Mouse (Mus musculus) right cerebral cortex, postnatal 14 days (tissue): Measurements from ENCODE around the gene 1600014C23Rik.

ENCODE experiments used
- DNase-seq: peaks from one replicate; pipeline ENCODE4 v3.0.0; 2022

The 1600014C23Rik gene

DNA sequence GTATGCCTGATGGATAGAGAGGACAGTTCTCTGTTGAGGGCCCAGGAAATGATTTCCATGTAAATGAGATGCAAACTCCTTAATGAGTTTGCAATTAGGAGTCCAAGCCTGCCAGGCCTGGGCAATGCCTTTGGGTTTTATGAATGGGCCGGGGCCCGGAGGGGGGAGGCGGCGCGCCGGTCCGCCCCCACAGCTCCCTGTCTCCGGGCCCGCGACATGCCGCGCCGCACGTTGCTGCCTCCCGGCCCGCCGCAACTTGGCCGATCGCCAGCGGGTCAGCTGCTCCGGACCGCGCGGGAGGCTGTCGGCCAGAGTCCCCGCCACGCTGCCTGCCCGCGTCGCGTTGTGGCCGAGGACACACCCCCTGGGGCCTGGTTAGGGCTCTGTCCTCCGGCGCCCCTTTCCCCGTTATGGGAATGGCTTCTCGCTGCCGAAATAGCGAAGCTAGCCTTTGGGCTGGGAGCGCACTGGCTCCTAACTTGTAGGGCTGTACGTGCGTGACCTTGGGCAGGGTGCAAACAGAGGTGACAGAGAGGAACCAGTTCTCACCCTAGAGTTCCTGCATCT, at the start of gene 1600014C23Rik:
Gene 1600014C23Rik (minus strand): TSS at position 110 of the 567 bp plus-strand sequence.
- DNase-seq, result peak; percentile 84

DNA sequence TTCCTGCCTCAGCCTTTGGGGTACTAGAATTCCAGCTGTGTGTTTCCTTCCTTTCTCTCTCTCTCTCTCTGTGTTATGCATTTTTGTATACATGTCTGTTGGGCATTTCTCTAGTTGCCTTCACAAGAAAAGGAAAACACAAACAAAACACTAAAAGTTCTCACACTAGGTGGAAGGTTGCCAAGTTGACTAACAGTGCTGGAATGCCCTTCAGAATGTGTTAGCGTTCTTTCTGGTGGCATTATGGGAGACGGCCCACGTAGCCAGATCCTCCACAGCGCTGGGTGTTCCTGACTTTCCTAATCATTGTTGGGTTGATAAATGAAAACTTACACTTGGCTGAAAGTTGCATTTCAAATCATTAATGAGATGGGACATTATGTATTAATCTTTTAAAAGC, 44.8 kb upstream of the 1600014C23Rik start:
- no peak for DNase-seq

DNA sequence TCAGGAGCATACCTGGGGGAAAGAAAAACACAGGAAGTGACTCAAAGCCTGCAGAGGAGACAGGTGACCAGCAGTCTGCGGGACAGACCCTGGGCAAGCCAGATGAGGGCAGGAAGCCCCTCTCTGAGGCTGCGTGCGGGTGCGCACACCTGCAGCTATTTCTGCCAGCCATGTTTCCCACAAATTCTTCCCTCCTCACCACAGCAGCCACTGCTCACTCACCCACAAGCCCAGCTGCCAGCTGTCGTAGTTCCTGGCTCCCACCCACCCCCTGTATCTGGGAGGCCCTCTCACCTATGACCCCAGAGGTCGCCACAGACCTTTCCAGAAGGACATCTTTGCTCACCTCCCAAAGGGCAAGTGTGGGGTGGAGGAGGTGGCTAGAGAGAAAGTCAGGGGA, 43.8 kb upstream of the 1600014C23Rik start:
- DNase-seq, result no peak

DNA sequence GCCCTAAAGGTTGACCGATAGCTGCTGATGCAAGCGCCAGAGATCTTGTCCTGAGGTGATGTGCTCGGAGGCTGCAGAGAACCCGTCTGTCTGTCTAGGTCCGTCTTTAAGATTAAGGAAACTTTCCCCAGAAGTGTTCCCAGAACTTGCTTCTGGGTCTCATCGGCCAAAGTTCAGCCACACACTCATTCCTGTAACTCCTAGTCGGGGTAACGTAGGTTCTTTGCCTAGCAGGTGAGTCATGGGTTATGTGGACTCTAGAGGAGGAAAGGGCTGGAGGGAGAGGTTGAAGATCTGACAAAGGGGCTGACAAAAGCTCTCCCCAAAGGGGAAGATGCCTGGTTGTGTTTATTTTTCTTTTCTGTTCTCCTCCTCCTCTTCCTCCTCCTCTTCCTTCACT, 42.5 kb upstream of the 1600014C23Rik start:
- no peak for DNase-seq

DNA sequence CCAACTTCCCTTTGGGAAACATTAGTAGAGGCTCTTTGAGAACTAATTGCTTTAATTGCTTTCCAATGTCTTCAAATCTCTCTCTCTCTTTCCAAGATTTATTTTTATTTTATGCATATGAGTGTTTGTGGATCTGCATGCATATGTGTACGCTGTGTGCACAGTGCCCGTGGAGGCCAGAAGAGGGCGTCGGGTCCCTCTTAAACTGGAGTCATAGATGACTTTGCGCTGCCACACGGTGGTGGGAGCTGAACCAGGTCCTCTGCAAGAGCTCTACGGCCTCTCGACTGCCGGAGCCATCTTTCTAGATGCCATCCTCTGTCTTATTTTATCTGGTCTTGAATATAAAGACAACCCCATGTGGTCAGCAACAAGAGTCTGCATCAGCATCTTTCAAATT, 41.8 kb upstream of the 1600014C23Rik start:
- DNase-seq, result no peak

DNA sequence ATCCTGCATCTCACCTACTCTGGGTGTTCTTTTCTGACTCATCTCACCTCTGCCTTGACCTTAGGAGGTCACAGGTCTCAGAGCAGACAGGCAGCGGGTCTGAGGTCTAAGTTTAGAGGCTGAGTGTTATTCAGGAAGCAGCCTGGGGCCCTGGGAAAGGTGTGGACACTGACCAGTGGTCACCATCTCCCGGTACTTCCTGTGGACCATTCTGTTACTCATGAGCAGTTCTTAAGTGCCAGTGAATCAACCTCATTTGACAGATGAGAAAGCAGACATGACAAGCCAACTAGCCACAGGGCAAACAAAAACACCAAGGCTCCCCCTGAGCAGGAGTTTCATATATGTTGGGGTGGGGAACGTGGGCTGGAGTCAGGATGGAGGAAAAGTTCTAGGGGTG, 38.9 kb upstream of the 1600014C23Rik start:
- no peak for DNase-seq

DNA sequence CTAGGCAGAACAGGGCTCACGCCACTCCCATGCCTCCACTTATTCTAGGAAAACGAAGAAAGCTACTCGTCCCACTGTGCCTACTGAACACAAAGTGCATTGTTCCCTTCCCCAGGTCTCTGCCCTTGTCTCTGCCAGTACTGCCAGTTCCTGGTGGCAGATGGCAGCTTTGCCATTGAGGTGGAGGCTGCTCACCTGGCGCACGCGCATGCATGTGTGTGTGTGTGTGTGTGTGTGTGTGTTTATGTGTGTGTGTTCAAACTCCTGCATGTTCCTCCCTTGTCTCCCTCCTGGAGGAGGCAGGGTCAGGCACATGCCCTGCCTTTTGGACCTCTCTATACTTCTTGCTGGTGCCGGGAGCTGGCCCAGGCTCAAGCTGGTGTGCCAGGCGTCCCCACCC, 38.5 kb upstream of the 1600014C23Rik start:
- no peak for DNase-seq

DNA sequence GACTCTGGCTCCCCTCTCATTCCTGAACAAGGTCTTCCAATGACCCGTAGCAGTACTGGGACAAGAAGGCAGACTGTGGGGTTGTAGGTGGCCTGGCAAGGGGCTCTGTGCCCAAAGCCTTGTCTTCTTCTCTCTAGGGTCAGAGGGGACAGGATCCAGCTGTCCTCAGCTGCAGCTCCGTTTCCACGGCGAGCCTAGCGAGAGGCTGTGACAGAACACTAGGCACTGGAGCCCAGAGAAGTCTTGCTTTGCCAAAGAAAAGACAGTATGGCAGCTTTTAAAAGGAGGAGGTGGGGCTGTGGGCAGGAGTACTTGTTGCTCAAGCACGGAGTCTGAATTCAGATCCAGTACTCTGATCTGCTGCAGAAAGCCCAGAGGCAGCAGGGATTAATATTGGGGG, 36.8 kb upstream of the 1600014C23Rik start:
- DNase-seq, result no peak

DNA sequence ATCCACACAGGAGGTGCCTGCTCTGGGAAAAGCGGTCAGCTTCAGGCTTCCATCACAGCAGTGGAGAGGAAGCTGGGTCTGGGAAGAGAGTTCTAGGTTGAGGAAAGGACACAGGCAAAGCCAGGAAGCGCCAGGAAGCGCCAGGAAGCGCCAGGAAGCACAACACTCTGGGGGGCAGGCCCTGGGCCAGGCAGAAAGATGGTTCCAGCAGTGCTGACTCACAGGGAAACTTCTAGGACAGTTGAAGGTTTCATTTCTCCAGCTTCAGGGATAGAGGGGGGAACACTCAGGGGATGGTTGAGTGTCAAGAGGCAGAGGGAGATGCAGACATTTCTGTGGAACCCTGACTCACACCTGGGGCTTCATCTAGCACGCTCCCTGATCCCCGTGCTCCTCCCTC, 36.2 kb upstream of the 1600014C23Rik start:
- no peak for DNase-seq

DNA sequence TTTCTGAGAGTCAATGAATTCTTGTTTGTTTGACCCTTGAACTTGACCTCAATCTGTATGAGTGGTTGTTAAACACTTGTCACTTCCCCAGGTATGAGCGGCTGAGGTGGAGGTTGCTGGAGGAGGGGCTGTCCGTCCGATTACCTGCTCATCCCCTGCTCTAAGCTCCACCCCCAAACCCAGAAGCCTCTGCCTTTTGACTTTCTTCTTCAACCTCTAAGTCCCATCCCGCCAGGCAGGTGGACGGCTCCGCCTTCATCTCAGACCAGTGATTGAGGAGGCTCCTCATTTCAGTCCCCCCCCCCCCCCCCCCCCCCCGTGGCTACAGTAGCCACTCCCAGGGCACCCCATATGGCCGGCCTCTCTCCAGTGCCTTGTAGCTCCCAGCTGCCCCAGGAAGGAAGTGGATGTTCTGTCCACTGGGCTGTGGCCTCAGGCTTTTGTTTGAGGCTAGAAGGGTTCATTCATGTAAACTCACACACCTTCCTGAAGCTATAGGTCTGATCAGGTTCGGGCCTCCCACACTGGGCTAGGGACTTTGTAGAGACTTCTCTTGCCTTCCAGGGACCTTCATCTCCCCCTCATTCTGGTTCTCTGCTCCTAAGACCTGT, 34.0 kb upstream of the 1600014C23Rik start:
- DNase-seq, result no peak

DNA sequence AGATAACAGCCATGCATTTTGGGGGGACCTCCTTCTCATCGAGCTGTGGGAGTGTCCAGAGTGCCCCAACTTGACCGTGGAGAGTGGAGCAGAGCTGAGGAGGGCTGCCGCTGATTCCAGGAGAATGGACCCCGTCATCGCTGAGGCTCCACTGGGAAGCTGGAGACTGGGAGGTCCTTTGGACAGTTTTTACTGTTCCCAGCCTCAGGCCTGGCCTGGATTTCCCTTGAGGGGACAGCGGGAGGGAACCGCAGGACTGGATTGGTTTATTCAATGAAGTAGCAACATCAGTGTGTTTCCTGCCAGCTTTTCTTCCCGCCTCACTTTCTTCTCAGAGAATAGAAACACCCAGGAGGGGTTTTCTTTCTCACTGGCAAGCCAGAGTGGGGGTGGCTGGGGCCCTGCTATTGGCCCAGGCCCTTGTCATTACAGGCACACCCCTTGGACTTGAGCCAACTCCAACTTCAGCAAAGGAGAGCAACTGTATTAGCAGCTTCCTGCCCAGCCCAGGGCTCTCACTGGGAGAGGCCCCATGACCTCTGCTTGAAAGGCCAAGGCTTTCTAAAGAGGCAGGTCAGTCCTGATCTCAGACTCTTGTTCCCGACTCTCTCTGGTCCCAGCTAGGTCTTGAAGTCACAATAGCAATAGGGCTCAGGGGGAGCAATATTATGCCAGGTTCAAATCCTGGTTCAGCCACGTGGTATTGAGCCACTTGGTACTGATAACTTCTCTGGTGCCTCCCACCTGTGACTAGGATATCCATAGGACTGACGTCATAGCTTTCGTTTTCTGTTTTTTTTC, 33.3 kb upstream of the 1600014C23Rik start:
- DNase-seq, result peak; percentile 65

DNA sequence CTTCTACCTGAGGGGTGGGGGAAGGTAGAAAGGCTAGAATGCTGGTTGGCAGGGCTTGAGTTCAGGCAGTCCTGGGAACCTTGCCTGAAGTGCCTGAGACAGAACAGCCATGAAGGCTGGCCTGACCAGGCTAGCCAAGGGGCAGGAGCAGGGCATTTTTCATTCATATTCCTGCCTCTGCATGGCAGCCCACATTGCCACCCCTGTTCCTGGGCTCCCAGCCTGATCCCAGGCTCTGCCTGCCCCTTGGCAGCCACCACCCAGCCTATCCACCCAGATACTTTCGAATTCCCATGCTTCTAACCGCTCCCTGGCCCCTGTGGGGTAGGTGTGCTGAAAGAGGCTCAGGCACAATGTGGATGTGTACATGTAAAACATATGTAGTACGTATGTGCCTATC, 32.3 kb upstream of the 1600014C23Rik start:
- no peak for DNase-seq

DNA sequence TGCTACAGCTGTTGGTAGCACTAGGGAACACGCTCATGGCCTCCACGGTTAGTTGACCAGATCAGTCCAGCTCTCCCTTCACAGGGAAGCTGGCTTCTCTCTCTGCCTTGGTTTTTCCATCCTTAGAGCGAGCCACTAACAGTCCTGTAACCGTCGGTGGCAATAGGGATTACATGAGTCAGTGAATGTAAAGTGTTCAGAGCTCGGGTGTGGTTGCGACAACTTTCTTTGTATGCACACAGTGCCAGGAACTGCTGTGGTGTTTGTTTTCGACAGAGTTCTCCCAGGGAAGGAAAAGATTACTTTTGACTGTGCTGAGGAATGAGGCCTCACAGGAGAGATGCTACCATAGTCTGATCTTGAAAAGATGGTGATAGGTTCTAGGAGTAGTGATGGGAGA, 29.5 kb upstream of the 1600014C23Rik start:
- DNase-seq, result no peak

DNA sequence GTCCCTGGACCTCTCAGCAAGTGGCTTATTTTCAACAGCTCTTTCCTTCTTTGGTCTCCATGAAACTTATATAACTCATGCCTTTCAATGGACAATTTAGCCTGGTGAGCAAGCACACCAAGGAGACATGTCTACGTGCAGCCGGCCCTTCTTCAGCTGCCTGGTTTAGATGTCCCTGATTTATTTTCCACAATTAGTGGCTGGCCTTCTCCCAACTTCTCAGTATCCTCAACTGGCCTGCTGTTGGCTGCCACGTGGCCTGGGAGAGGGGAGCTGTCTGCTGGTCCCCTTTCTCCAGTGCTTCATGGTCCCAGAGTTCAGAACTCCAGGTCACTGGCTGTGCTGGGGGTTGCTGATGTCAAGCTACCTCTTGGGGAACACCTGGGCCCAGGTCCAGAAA, 28.3 kb upstream of the 1600014C23Rik start:
- DNase-seq, result no peak

DNA sequence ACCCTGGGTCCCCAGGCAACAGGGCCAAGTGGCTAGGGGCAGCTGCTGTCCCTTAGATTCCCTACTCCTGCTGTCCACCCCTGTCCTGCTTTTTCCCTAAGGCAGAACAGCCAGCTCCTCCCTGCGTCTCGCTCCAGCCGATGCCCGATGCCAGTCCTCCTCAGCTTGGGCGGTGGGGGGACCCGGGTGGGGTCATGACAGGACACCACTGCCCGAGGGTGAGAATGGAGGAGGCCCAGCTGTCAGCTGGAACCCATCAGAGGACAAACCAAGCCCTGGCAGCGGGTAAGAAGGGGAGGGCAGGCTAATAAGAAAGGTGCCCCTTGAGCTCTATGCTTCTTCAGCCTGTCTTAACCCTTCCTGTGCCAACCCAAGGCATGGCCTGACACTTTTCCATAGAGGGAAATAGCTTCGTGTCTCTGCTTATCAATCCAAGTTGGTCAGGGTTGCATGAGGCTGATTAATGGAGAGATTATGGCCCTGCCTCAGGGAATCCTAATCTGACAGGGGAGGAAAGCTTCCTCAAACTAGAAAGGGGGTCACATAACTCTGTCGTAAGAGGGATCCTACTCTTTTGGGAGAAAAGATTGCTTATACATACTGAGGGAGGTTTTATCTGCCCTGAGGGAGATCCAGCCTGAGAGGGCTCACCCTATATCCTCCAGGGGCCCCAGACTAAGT, 27.5 kb upstream of the 1600014C23Rik start:
- DNase-seq, result no peak

DNA sequence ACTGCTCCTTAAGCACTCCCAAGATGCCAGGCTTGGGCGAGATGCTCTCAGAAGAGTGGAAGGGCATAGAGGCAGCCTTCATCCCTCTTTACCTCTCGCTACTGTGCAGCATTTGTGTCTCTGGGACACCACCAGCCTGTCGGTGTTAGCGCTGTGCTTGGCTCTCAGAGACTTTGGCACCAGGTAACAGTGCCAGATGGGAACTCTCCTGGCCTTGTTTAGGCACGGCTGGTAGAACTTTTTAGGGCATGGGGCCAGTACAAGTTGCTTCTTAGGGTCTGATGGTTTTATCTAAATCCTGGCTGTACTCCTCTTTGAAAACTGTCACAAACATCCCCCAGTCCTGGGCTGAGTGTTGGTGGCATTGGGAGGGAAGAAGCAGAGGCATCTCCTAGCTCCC, 26.1 kb upstream of the 1600014C23Rik start:
- DNase-seq, result no peak

DNA sequence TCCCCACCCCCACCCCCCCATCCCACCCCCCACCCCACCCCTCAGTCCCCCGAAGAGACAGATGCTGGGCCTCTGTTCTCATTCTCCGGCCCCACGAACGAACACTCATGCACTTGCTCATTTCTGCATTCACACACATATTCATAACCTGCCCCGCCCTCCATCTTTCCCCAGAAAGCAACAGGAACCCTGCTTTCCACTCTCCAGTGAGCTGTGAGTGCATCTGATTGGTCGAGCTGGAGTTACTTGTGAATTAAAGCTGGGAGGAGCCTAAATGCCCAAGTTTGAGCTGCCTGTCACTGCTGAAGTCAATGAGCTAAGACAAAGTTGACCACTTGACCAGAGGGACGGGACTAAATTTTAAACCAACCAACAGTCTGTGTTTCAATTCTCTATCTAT, 25.2 kb upstream of the 1600014C23Rik start:
- no peak for DNase-seq

DNA sequence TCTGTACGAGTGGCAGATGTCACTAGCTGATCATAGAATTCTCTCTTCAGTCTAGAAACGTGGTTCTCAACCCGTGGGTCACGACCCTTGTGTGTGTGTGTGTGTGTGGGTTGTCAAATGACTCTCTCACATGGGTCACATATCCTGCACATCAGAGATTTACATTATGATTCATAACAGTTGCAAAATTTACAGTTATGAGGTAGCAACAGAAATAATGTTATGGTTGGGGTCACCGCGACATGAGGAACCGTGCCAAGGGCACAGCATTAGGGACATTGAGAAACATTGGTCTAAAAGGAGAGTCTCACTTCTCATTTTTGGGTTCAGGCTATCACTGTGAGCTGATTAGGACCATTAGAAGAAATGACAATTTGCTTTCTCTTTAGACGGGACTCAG, 24.3 kb upstream of the 1600014C23Rik start:
- no peak for DNase-seq

DNA sequence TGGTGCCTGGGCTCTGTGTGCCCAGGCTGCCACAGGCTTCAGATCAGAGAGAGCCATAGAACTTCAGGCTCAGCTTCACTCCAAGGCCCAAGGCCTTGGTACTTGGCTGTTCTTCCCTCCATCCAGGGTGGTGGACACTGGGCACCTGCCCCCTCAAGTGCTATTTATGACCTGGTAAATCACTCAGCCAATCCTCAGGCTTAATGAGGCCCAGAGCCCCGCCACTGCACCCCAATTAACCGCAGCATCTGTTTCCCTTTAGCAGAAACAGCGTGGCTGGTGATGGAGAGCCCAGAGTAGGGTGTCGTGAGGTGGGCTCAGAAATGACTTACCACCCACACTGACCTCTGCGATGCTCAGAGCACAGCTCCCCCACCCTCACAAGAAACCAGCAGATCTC, 23.2 kb upstream of the 1600014C23Rik start:
- DNase-seq, result no peak

DNA sequence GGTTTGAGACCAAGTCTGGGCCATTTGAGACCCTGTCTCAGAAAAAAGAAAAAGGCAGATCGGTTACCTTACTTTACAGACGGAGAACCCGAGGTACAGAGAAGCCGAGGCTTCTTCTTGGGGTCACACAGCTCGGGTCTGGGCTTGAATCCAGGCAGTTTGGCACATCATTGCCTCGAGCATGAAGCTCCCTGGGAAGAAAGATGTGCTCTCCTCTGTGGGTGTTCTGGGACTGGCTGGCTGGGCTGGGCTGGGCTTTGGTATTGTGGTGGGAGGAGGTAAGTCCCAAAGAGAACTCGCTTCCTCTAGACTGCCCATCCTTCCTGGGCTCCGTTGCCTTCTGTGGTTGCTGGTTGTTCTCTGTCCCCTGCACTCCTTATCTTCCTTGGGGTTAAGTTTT, 22.7 kb upstream of the 1600014C23Rik start:
- DNase-seq, result no peak

DNA sequence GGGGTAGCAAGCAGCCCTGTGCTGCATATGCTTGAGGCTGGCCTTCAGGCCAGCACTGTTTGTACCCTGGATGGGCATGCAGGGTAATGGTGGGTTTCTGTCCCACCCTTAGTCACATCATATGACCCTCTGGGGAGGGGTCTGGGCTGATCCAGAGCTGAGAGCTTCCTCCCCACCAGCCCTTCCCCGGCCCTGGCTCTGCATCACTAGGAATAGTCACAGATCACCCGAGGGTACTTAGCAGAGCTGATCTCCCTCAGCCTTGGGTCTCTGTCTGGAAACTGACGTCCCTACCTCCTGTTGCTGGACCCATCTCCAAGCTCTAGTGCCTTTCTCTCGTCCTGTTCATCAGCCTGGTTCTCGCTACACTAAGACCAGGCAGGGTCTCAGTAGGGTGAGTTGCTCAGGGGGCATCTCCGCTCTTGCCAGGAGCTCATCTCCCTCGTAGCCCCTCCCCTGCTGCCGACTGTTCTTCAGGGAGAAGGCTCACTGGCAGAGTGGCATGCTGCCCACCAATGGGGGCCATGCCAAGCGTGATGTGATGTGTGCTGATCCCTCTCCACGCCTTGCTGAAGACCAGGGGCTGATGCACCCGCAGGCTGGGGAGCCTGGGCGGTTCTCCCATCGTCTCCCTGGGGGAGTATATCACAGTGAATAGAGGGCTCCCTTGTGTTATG, 20.7 kb upstream of the 1600014C23Rik start:
- DNase-seq, result peak; percentile 76

DNA sequence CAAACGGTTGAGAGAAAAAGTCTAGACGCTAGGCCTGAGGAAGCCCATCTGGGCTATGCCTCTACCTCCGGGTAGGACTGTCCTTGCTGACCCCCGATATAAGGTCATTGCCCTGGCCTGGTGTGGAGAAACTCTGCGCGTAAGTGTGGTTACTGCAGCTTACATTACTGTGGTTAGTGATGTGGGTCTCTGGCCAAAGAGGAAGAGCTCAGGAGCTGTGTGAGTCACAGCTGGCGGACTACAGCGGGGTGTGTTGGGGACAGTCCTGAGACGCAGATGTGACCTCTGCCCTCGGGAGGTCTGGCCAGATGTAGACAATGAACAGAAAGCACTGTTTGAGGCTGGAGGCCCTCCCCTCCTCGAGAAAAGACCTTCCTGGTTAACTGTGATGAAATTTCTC, 19.0 kb upstream of the 1600014C23Rik start:
- no peak for DNase-seq

DNA sequence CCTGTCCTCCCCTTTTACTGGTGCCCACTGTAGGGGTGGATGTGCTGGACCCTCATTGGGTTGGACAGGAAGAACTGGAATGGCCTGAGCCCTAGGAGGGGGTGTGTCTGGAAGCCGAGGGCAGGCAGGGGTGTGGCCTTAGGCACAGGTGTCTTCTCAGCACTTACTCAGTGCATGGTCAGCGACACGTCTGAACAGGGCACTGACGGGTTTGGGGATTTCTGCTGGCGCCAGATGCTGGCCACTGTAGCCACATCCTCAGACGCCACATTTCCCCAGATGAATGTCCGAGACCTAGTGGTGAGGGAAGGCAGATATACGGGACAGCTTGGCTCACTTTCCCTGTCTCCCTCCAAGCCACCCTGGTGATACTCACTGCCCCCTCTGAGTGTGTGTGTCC, 18.4 kb upstream of the 1600014C23Rik start:
- DNase-seq, result no peak
